Mouse (Mus musculus): ENCODE data around the gene Gm15293.
"Not testable (repeated sequence)": the region's sequence is repeated elsewhere in the genome, so short reads cannot be mapped to it uniquely, and the experiment has no call there.

Gene Gm15293

DNA sequence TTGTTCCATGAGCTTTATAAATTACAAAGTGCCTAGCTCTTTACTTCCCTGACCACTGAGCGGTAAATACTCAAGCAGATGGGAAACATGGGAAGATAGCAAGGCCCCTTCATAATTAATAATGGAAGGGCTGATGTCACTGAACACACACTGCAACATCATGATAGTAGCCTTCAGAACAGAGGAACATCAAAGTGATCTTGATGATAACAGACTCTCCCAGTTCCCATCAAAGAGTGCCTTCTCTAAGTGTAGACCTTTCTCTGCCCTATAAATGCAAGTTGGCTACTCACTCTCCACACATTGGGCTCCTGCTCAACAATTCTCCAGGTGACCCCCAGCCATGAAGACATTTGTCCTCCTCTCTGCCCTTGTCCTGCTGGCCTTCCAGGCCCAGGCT, at the start of gene Gm15293:
Gm15293 (plus strand) TSS at position 301 of the 400 bp plus-strand sequence.
- not testable (repeated sequence) for DNase-seq (ENCODE audit: low read depth)

DNA sequence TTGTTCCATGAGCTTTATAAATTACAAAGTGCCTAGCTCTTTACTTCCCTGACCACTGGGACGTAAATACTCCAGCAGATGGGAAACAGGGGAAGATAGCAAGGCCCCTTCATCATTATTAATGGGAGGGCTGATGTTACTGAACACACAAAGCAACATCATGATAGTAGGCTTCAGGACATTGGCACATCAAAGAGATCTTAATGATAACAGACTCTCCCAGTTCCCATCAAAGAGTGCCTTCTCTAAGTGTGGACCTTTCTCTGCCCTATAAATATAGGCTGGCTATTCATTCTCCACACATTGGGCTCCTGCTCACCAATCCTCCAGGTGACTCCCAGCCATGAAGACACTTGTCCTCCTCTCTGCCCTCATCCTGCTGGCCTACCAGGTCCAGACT, 39.4 kb upstream of the Gm15293 start, which contains the start of gene Defa22:
Defa22 (plus strand) TSS at position 301 of the 400 bp plus-strand sequence.
- DNase-seq (ENCODE audit: low read depth) = not testable (repeated sequence)

DNA sequence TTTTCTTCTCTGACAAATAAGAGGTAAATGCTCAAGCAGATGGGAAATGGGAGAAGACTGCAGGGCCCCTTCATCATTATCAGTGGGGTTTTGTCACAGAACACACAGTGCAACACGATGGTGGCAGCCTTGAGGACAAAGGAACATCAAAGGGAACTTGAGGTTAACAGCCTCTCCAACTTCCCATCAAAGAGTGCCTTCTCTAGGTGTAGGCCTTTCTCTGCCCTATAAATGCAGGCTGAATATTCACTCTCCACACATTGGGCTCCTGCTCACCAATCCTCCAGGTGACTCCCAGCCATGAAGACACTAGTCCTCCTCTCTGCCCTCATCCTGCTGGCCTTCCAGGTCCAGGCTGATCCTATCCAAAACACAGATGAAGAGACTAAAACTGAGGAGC, 10.0 kb upstream of the Gm15293 start, which contains the start of gene Defa31:
Defa31 (plus strand) TSS at position 301 of the 400 bp plus-strand sequence.
- DNase-seq (ENCODE audit: low read depth) = not testable (repeated sequence)

Data from induced T-regulatory cell, adult 2 months (primary cell).